Mouse (Mus musculus) large intestine, adult 2 months (tissue): ENCODE measurements at regions not wholly inside any gene's neighbourhood (a gene's known extent, or its start where the extent isn't known, plus 50 kb on each side); places are given as distances from the start of the nearest gene placed in this dataset.

Experiments
- DNase-seq: peaks from one replicate; pipeline ENCODE4 v3.0.0-alpha.2; 2012; ENCODE audit warnings: low read depth, low spot score
- WGBS: fragments of 180-500 bp; shearing (Covaris S2); methylation state at CpG from one replicate; pipeline ENCODE4 v1.1.7; 2018; 5-methylcytosine and 5-hydroxymethylcytosine counted together

- DNase-seq, result no peak
These were observed 227.7 kb downstream of the Emp1 start for GRCm38 (mm10) chr6:135590084-135590483.

- DNase-seq, result no peak
- 74% methylated on average over 9 of the region's 9 CpGs for WGBS
These were observed 228.7 kb downstream of the Emp1 start for GRCm38 (mm10) chr6:135591085-135591484.

GRCm38 (mm10) chr6:135596358-135596757 lies 234.0 kb downstream of the Emp1 start:
- DNase-seq, result no peak
- WGBS, result 82% methylated on average over 4 of the region's 4 CpGs

GRCm38 (mm10) chr6:135610504-135611096 lies 248.3 kb downstream of the Emp1 start:
- DNase-seq, result no peak
- WGBS, result 67% methylated on average over 3 of the region's 3 CpGs

- no peak for DNase-seq
- WGBS, result 85% methylated on average over 4 of the region's 4 CpGs
These were observed 265.6 kb downstream of the Emp1 start for GRCm38 (mm10) chr6:135627928-135628327.

GRCm38 (mm10) chr6:135629236-135629635 lies 266.9 kb downstream of the Emp1 start:
- no peak for DNase-seq
- WGBS, result 65% methylated on average over 3 of the region's 3 CpGs

GRCm38 (mm10) chr6:135632671-135633070 lies 270.3 kb downstream of the Emp1 start:
- DNase-seq, result no peak
- 76% methylated on average over 5 of the region's 5 CpGs for WGBS

- 81% methylated on average over 8 of the region's 8 CpGs for WGBS
- DNase-seq, result no peak
These were observed 274.3 kb downstream of the Emp1 start for GRCm38 (mm10) chr6:135636648-135637047.

- WGBS, result 83% methylated on average over 5 of the region's 5 CpGs
- DNase-seq, result no peak
These were observed 280.4 kb downstream of the Emp1 start for GRCm38 (mm10) chr6:135642711-135643110.

GRCm38 (mm10) chr6:135646177-135646576 lies 283.8 kb downstream of the Emp1 start:
- DNase-seq, result no peak
- 63% methylated on average over 1 of the region's 1 CpGs for WGBS

GRCm38 (mm10) chr6:135653002-135653401 lies 290.7 kb downstream of the Emp1 start:
- no peak for DNase-seq
- 66% methylated on average over 3 of the region's 3 CpGs for WGBS

- no peak for DNase-seq
- WGBS, result 65% methylated on average over 3 of the region's 3 CpGs
These were observed 300.0 kb downstream of the Emp1 start for GRCm38 (mm10) chr6:135662386-135662785.

GRCm38 (mm10) chr6:135662801-135663537 lies 300.6 kb downstream of the Emp1 start:
- no peak for DNase-seq
- 75% methylated on average over 4 of the region's 4 CpGs for WGBS
